Mouse (Mus musculus): ENCODE measurements around the gene Gm5737.
A peak's percentile ranks its signal among the peaks of the same experiment; 100 is the strongest.

Gene Gm5737

GRCm38 (mm10) chr7:120878271-120878670 lies 66.1 kb downstream of the Gm5737 start:
- DNase-seq (ENCODE audit: low spot score in 2 of 2) = peak in 1 of 2 experiments; percentile 33

DNA sequence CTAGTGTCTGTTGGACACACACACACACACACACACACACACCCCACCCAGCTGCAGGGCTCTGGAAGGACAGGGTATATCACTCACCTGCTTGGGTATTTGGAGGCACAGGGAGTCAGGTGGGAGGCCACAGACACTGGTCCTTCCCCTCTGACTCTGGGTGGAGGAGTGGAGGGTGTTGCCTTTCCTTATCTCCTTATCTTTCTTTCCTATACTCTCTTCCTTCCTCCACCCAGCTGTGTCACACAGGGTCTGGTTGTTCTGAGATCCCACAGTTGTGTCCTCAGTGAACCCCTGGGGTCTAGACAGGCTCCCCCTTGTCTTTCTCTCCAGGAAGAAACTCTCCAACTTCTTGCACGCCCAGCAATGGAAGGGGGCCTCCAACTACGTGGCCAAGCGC lies 67.8 kb downstream of the Gm5737 start:
- DNase-seq (ENCODE audit: low spot score in 2 of 2) = no peak

- no peak for DNase-seq (ENCODE audit: low spot score in 2 of 2)
These were observed 68.6 kb downstream of the Gm5737 start for GRCm38 (mm10) chr7:120880770-120881169.

Data from left cerebral cortex, adult 9 months (tissue).